Mouse (Mus musculus): ENCODE data around the gene Musk.
A peak's percentile ranks its signal among the peaks of the same experiment; 100 is the strongest.
"Not testable (repeated sequence)": the region's sequence is repeated elsewhere in the genome, so short reads cannot be mapped to it uniquely, and the experiment has no call there.

Musk gene

GRCm38 (mm10) chr4:58285687-58286086, at the start of gene Musk:
TSS of gene Musk (plus strand) at chr4:58285960.
- DNase-seq (ENCODE audit: low read depth), result no peak

- no peak for DNase-seq (ENCODE audit: low read depth)
Observed at GRCm38 (mm10) chr4:58240416-58240815, 45.3 kb upstream of the Musk start.

- no peak for DNase-seq (ENCODE audit: low read depth)
Observed at GRCm38 (mm10) chr4:58245544-58245943, 40.2 kb upstream of the Musk start.

- DNase-seq (ENCODE audit: low read depth), result no peak
Observed at GRCm38 (mm10) chr4:58252381-58252780, 33.4 kb upstream of the Musk start.

GRCm38 (mm10) chr4:58253410-58253809, 32.4 kb upstream of the Musk start:
- DNase-seq (ENCODE audit: low read depth), result peak; percentile 42

GRCm38 (mm10) chr4:58260767-58261166, 25.0 kb upstream of the Musk start:
- not testable (repeated sequence) for DNase-seq (ENCODE audit: low read depth)

GRCm38 (mm10) chr4:58266294-58266693, 19.5 kb upstream of the Musk start:
- no peak for DNase-seq (ENCODE audit: low read depth)

- DNase-seq (ENCODE audit: low read depth), result no peak
Observed at GRCm38 (mm10) chr4:58268897-58269542, 16.7 kb upstream of the Musk start.

GRCm38 (mm10) chr4:58269961-58270360, 15.8 kb upstream of the Musk start:
- DNase-seq (ENCODE audit: low read depth), result no peak

GRCm38 (mm10) chr4:58270956-58271355, 14.8 kb upstream of the Musk start:
- DNase-seq (ENCODE audit: low read depth), result no peak

- no peak for DNase-seq (ENCODE audit: low read depth)
Observed at GRCm38 (mm10) chr4:58271504-58272162, 14.1 kb upstream of the Musk start.

GRCm38 (mm10) chr4:58275261-58275895, 10.4 kb upstream of the Musk start:
- no peak for DNase-seq (ENCODE audit: low read depth)

- DNase-seq (ENCODE audit: low read depth), result no peak
Observed at GRCm38 (mm10) chr4:58278368-58278767, 7.4 kb upstream of the Musk start.

GRCm38 (mm10) chr4:58280121-58280520, 5.6 kb upstream of the Musk start:
- no peak for DNase-seq (ENCODE audit: low read depth)

GRCm38 (mm10) chr4:58286368-58287090, 769 bp downstream of the Musk start:
- DNase-seq (ENCODE audit: low read depth), result no peak

GRCm38 (mm10) chr4:58288753-58289152, 3.0 kb downstream of the Musk start:
- no peak for DNase-seq (ENCODE audit: low read depth)

GRCm38 (mm10) chr4:58291828-58292227, 6.1 kb downstream of the Musk start:
- no peak for DNase-seq (ENCODE audit: low read depth)

GRCm38 (mm10) chr4:58293099-58293498, 7.3 kb downstream of the Musk start:
- no peak for DNase-seq (ENCODE audit: low read depth)

- DNase-seq (ENCODE audit: low read depth), result no peak
Observed at GRCm38 (mm10) chr4:58303862-58304261, 18.1 kb downstream of the Musk start.

- DNase-seq (ENCODE audit: low read depth), result no peak
Observed at GRCm38 (mm10) chr4:58304564-58304963, 18.8 kb downstream of the Musk start.

- no peak for DNase-seq (ENCODE audit: low read depth)
Observed at GRCm38 (mm10) chr4:58307421-58307820, 21.7 kb downstream of the Musk start.

GRCm38 (mm10) chr4:58313344-58313743, 27.6 kb downstream of the Musk start:
- no peak for DNase-seq (ENCODE audit: low read depth)

Measured in c-Kit-positive CD71-negative TER-119-negative erythroid progenitor cells, embryonic 14.5 days (primary cell).